Mouse (Mus musculus) urinary bladder, adult 2 months (tissue): ENCODE measurements around the gene Hist1h4h. TPM values are rescaled to one million over a fixed set of nuclear protein-coding genes. Genes with fewer than 3 reads are reported as not detected.
"Not testable (repeated sequence)": the region's sequence is repeated elsewhere in the genome, so short reads cannot be mapped to it uniquely, and the experiment has no call there.

ENCODE experiments used
- DNase-seq: peaks from one replicate; pipeline ENCODE4 v3.0.0; 2022; ENCODE audit warnings: low spot score
- polyA plus RNA-seq: library from polyadenylated mRNA; depleted of rRNA; stranded (reverse); fragments of >200 nt; gene quantifications from 2 replicates; pipeline ENCODE4 v1.2.3, GENCODE M21; 2012

Hist1h4h gene
- polyA plus RNA-seq, 1 experiment: 27.8 TPM

GRCm38 (mm10) chr13:23510127-23510526 is 20.7 kb upstream of the Hist1h4h start:
- no peak for DNase-seq

GRCm38 (mm10) chr13:23513517-23513916 is 17.3 kb upstream of the Hist1h4h start:
- DNase-seq: no peak

- DNase-seq: no peak
Measured at GRCm38 (mm10) chr13:23515281-23515680, 15.6 kb upstream of the Hist1h4h start.

GRCm38 (mm10) chr13:23515826-23516620 is 14.8 kb upstream of the Hist1h4h start:
- DNase-seq: no peak

- peak; percentile 58 for DNase-seq
Measured at GRCm38 (mm10) chr13:23516822-23517602, 13.8 kb upstream of the Hist1h4h start.

GRCm38 (mm10) chr13:23517603-23518294 is 13.1 kb upstream of the Hist1h4h start:
- peak; percentile 79 for DNase-seq

GRCm38 (mm10) chr13:23518295-23518603 is 12.6 kb upstream of the Hist1h4h start:
- DNase-seq: no peak

GRCm38 (mm10) chr13:23518885-23519284 is 12.0 kb upstream of the Hist1h4h start:
- DNase-seq: peak; percentile 34

GRCm38 (mm10) chr13:23519416-23519815 is 11.4 kb upstream of the Hist1h4h start:
- DNase-seq: peak; percentile 50

GRCm38 (mm10) chr13:23521703-23522102 is 9.1 kb upstream of the Hist1h4h start:
- DNase-seq: peak; percentile 42

GRCm38 (mm10) chr13:23523976-23524375 is 6.9 kb upstream of the Hist1h4h start:
- DNase-seq: no peak

GRCm38 (mm10) chr13:23524654-23525053 is 6.2 kb upstream of the Hist1h4h start:
- peak; percentile 58 for DNase-seq

- DNase-seq: no peak
Measured at GRCm38 (mm10) chr13:23525901-23526300, 4.9 kb upstream of the Hist1h4h start.

- peak; percentile 86 for DNase-seq
Measured at GRCm38 (mm10) chr13:23526312-23526711, 4.5 kb upstream of the Hist1h4h start.

GRCm38 (mm10) chr13:23529005-23529404 is 1.8 kb upstream of the Hist1h4h start:
- DNase-seq: no peak

- DNase-seq: no peak
Measured at GRCm38 (mm10) chr13:23529480-23530165, 1.2 kb upstream of the Hist1h4h start.

GRCm38 (mm10) chr13:23530181-23530900 is 509 bp upstream of the Hist1h4h start:
- DNase-seq: peak; percentile 41

- no peak for DNase-seq
Measured at GRCm38 (mm10) chr13:23532262-23533075, 1.6 kb downstream of the Hist1h4h start.

GRCm38 (mm10) chr13:23533560-23534367 is 2.9 kb downstream of the Hist1h4h start, which contains the start of gene Hist1h2af:
Hist1h2af (plus strand) TSS chr13:23533906.
- DNase-seq: not testable (repeated sequence)
